Mouse (Mus musculus) cerebellum, postnatal 14 days (tissue): Measurements from ENCODE around the gene Fcgr3.

Experiments
- DNase-seq, 2 experiments: peaks; one replicate each; pipeline ENCODE4 v3.0.0; 2021; ENCODE audit warnings: mixed read lengths in 2 of 2

Gene Fcgr3

DNA sequence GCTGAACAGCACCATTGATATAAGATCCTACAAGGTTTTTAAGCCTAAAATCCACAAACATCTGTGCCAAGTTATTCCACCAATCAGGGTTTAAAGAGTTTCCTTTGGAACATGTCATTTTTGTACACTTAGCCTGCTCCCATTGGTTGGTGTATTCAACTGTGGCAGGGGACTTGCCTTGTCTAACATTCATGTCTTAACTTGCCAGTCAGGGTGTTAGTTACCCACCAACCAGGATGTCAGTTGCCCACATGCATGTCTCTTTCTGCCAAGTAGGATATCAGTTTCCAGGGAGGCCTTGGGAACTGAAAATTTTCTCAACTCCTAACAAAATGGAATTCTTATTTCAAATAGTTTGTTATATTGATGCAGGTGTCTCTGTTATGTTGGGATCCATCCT, 59.1 kb downstream of the Fcgr3 start:
- DNase-seq = no peak

DNA sequence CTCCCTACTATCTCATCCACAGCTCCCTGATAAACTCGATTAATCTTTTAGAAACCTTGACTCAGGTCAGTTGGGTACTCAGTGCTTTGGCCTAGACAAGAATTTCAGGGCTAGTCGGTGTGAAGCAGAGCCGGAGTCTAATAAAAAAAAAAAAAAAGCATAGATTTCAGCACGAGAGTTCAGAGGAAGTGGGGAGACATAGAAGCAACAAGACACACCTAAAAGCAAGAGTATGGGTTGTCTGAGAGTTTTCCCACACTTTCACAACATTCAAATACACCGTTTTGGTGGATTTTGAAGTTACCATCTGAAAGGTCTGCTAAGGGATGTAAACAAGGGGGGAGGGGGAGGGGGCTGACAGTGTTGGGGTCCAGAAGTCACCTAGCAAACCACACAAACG, 59.7 kb downstream of the Fcgr3 start:
- no peak for DNase-seq
